Mouse (Mus musculus) brain, embryonic 14.5 days (tissue): ENCODE data around the gene Fdxacb1.

Experiments
- CTCF ChIP-seq: fragments of 200-500 bp; IDR thresholded peaks from 2 replicates; pipeline ENCODE4 v1.5.1; 2012; ENCODE audit warnings: inconsistent platforms, mild to moderate bottlenecking, moderate library complexity, borderline replicate concordance; ENCODE audit not compliant: insufficient read depth, insufficient read length; ENCODE audit errors: extremely low read depth
- POLR2A ChIP-seq: fragments of 200-500 bp; IDR thresholded peaks from 2 replicates; pipeline ENCODE4 v1.6.1; 2012; ENCODE audit warnings: mild to moderate bottlenecking, inconsistent platforms, borderline replicate concordance; ENCODE audit not compliant: poor library complexity, insufficient read depth, insufficient read length, severe bottlenecking; ENCODE audit errors: extremely low read depth

DNA sequence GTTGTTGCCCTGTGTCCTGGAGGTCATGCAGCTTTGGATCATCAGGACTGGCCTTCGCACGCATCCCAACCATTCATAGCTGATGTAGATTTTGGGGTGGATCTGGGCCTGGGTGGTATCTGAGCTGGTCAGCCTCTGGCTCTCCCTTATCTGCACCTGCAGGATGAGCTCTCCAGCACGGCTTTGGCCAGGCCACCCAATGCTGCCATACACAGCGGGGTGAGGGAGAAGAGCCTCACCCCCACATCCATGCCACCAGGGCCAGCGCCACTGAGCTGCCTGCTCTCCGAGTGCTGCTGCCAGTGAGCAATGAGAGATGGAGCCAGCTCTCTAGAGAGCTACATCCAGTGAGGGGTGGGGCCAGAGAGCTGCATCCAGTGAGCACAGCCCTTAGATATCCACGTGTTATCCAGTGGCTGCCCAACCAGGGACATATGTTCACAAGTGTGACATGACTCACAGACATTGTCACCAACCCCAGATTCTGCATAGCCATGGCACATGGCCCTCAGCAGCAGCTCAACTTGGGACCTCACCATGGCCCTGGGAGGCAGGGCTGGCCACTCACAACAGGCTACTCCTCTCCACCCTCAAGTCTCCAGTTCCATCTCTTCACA lies 35.1 kb downstream of the Fdxacb1 start:
- TF ChIP-seq CTCF (no peak), POLR2A (no peak)
